Mouse (Mus musculus) cerebellum, adult 8-10 months (tissue): ENCODE results near the gene Cstf1.

ENCODE experiments used
- DNase-seq: peaks from one replicate; pipeline ENCODE4 v3.0.0; 2022

Gene Cstf1

DNA sequence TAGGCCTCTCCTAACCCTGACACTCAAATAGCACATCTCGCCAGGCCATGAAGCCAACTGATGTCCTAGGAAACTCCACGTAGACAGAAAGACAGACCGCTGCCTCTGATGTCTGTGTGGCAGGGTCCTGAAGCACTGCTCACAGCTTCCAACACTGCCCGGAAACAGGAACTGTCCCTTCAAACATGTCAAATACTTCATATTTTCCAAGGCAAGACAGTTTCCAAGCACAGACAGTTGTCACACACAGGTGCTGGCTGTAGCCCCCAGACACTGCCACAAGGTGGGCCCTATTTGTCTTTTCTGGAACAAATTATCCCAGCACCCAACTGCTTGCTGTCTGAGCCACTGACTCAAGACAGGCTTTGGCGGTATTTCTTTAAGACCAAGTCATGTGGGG is 47.7 kb downstream of the Cstf1 start:
- no peak for DNase-seq

DNA sequence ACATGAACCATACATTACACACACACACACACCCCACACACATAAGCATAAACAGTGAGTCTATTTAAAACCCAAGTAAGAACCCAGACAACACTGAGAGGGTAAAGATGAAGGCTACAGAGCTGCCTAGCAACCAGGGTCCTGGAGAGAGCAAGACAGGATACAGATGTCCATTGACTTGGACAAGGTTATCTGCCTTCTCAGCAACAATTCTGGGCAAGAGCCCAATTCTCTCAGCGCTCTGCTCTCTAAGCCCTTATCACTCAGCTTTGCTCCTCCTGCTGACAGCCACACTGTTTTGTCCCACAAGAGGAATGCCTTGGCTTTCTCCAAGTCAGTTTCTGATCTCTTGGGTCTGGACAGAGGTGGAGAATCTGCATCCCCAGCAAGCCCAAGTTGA is 60.1 kb downstream of the Cstf1 start:
- DNase-seq = no peak
